Mouse (Mus musculus): Measurements from ENCODE around the gene Mcpt2. TPM values are rescaled to one million over a fixed set of nuclear protein-coding genes. Genes with fewer than 3 reads are reported as not detected.

Mcpt2 gene
- polyA plus RNA-seq, 1 experiment from 2014 or later = not detected

DNA sequence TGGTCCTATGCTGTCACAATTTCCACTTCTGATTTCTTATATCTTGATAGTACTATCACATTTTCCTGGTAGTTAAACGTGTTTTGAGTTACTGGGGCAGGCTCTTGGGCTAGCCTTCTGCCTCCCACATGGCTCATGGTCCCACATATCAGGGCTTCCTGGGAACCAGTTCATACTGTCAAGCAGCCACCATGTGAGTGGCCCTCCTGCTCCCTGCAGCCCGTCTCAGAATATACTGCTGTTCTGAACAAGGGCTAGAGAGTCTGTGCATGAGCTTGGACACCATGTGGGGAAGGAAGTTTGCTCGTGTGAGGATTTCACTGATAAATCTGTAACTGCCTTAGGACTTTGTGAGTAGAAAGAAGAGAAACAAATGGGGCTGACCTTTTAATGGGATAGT lies 44.9 kb downstream of the Mcpt2 start:
- H3K4me3 ChIP-seq (replicated peaks) = no peak overlapping the region
- no peak overlapping the region for H3K4me2 ChIP-seq
- no peak for ATAC-seq (ENCODE audit: low FRiP score)
- H3K9me3 ChIP-seq (replicated peaks) = no peaks in the 10 kb centered on the region
- no peak overlapping the region for H3K9ac ChIP-seq (replicated peaks)
- H3K27me3 ChIP-seq (replicated peaks) = no peaks in the 10 kb centered on the region
- no peaks in the 10 kb centered on the region for H3K4me1 ChIP-seq
- no peaks in the 10 kb centered on the region for H3K36me3 ChIP-seq
- H3K27ac ChIP-seq (replicated peaks) = no peak overlapping the region
- WGBS = 82% methylated on average over 3 of the region's 3 CpGs

- H3K27me3 ChIP-seq (replicated peaks) = no peaks in the 10 kb centered on the region
- WGBS = 83% methylated on average over 2 of the region's 2 CpGs
- ATAC-seq (ENCODE audit: low FRiP score) = no peak
These were observed 51.5 kb downstream of the Mcpt2 start for GRCm38 (mm10) chr14:56093353-56093752.

More at GRCm38 (mm10) chr14:56093353-56093752, 51.5 kb downstream of the Mcpt2 start:
- no peak overlapping the region for H3K4me3 ChIP-seq (replicated peaks)
- no peak overlapping the region for H3K4me2 ChIP-seq
- H3K9ac ChIP-seq (replicated peaks) = no peak overlapping the region
- H3K36me3 ChIP-seq = no peaks in the 10 kb centered on the region
- H3K9me3 ChIP-seq (replicated peaks) = no peaks in the 10 kb centered on the region
- no peak overlapping the region for H3K27ac ChIP-seq (replicated peaks)
- no peaks in the 10 kb centered on the region for H3K4me1 ChIP-seq

Small RNA genes lying within 50 kb of the gene (microRNA-seq; reads per million reads assigned to microRNA genes)
- not detected for gene Mir6949

Other genes starting within 250 kb of the Mcpt2 start
- gene Nfatc4, start 218.9 kb upstream of the Mcpt2 start, polyA plus RNA-seq (2015; fragmentation: Nextera tagmentation; extraction: Ambion mirVana) = 9.8 and 11.5 TPM in 2 replicates
- 9.5 and 10.8 TPM in 2 replicates for gene Nynrin, start 188.0 kb upstream of the Mcpt2 start, polyA plus RNA-seq (2015; fragmentation: Nextera tagmentation; extraction: Ambion mirVana)
- gene Cbln3, start 157.6 kb upstream of the Mcpt2 start, polyA plus RNA-seq (2015; fragmentation: Nextera tagmentation; extraction: Ambion mirVana) = 0.45 and 0.58 TPM in 2 replicates
- 11.0 and 11.9 TPM in 2 replicates for gene Khnyn, start 157.1 kb upstream of the Mcpt2 start, polyA plus RNA-seq (2015; fragmentation: Nextera tagmentation; extraction: Ambion mirVana)
- gene Sdr39u1, start 141.7 kb upstream of the Mcpt2 start, polyA plus RNA-seq (2015; fragmentation: Nextera tagmentation; extraction: Ambion mirVana) = 148 and 166 TPM in 2 replicates
- 1.7 and 3.5 TPM in 2 replicates for gene Cma1, start 97.4 kb upstream of the Mcpt2 start, polyA plus RNA-seq (2015; fragmentation: Nextera tagmentation; extraction: Ambion mirVana)
- not detected in 2 replicates for gene Cma2, start 91.1 kb upstream of the Mcpt2 start, polyA plus RNA-seq (2015; fragmentation: Nextera tagmentation; extraction: Ambion mirVana)
- not detected in 2 replicates for gene Mcpt1, start 24.1 kb upstream of the Mcpt2 start, polyA plus RNA-seq (2015; fragmentation: Nextera tagmentation; extraction: Ambion mirVana)
- not detected in 2 replicates for gene Mcpt9, start 11.5 kb upstream of the Mcpt2 start, polyA plus RNA-seq (2015; fragmentation: Nextera tagmentation; extraction: Ambion mirVana)
- gene Mcpt4, start 20.3 kb downstream of the Mcpt2 start, polyA plus RNA-seq (2015; fragmentation: Nextera tagmentation; extraction: Ambion mirVana) = 0.18 TPM in 1 of 2 replicates, not detected in the other
- gene Mcpt8, start 43.2 kb downstream of the Mcpt2 start, polyA plus RNA-seq (2015; fragmentation: Nextera tagmentation; extraction: Ambion mirVana) = 0.37 and 0.47 TPM in 2 replicates
- gene Ctsg, start 60.5 kb downstream of the Mcpt2 start, polyA plus RNA-seq (2015; fragmentation: Nextera tagmentation; extraction: Ambion mirVana) = not detected in 2 replicates
- not detected in 2 replicates for gene Gzme, start 78.6 kb downstream of the Mcpt2 start, polyA plus RNA-seq (2015; fragmentation: Nextera tagmentation; extraction: Ambion mirVana)
- gene Gzmd, start 90.6 kb downstream of the Mcpt2 start, polyA plus RNA-seq (2015; fragmentation: Nextera tagmentation; extraction: Ambion mirVana) = not detected in 2 replicates
- not detected in 2 replicates for gene Gzmg, start 117.5 kb downstream of the Mcpt2 start, polyA plus RNA-seq (2015; fragmentation: Nextera tagmentation; extraction: Ambion mirVana)
- gene Gzmn, start 132.6 kb downstream of the Mcpt2 start, polyA plus RNA-seq (2015; fragmentation: Nextera tagmentation; extraction: Ambion mirVana) = not detected in 2 replicates
- not detected in 2 replicates for gene Gzmf, start 169.4 kb downstream of the Mcpt2 start, polyA plus RNA-seq (2015; fragmentation: Nextera tagmentation; extraction: Ambion mirVana)
- 0.20 TPM in 1 of 2 replicates, not detected in the other for gene Gzmc, start 192.6 kb downstream of the Mcpt2 start, polyA plus RNA-seq (2015; fragmentation: Nextera tagmentation; extraction: Ambion mirVana)
- 1.7 TPM in 1 of 2 replicates, not detected in the other for gene Gzmb, start 220.2 kb downstream of the Mcpt2 start, polyA plus RNA-seq (2015; fragmentation: Nextera tagmentation; extraction: Ambion mirVana)